Mouse (Mus musculus) mouse trophoblast stem cell (cell line): ENCODE results near the gene Slc17a9.

ENCODE experiments used
- in situ Hi-C, 2 experiments: fragments of 300-500 bp; cut with MseI, MboI; formaldehyde crosslinking; loops; 2 replicates in 1 of 2; 3 replicates in 1 of 2; pipeline ENCODE4 v1.15.1; 2025

Slc17a9 gene

GRCm38 (mm10) chr2:180724585-180725413, at the start of gene Slc17a9:
Gene Slc17a9, plus strand, starts transcription at chr2:180725263.
- in situ Hi-C loops, result no loop called here

- in situ Hi-C loops, result loop anchor here in 1 of 2 experiments (10.0 kb wide), 1 partner anchor 68 kb away; no protein-coding TSS in a partner anchor
Measured at GRCm38 (mm10) chr2:180676706-180677105, 48.4 kb upstream of the Slc17a9 start.

GRCm38 (mm10) chr2:180678609-180679140, 46.4 kb upstream of the Slc17a9 start:
- in situ Hi-C loops, result loop anchor here in 1 of 2 experiments (10.0 kb wide), 1 partner anchor 66 kb away; no protein-coding TSS in a partner anchor

- in situ Hi-C loops, result no loop called here
Measured at GRCm38 (mm10) chr2:180681225-180681624, 43.8 kb upstream of the Slc17a9 start.

GRCm38 (mm10) chr2:180683524-180683923, 41.5 kb upstream of the Slc17a9 start:
- in situ Hi-C loops, result no loop called here

- in situ Hi-C loops, result no loop called here
Measured at GRCm38 (mm10) chr2:180684031-180684430, 41.0 kb upstream of the Slc17a9 start.

GRCm38 (mm10) chr2:180689841-180690240, 35.2 kb upstream of the Slc17a9 start:
- in situ Hi-C loops, result no loop called here

GRCm38 (mm10) chr2:180692630-180693029, 32.4 kb upstream of the Slc17a9 start:
- in situ Hi-C loops, result no loop called here

GRCm38 (mm10) chr2:180695176-180695575, 29.9 kb upstream of the Slc17a9 start:
- in situ Hi-C loops, result no loop called here

- in situ Hi-C loops, result no loop called here
Measured at GRCm38 (mm10) chr2:180700457-180700856, 24.6 kb upstream of the Slc17a9 start.

- in situ Hi-C loops, result no loop called here
Measured at GRCm38 (mm10) chr2:180701053-180701766, 23.9 kb upstream of the Slc17a9 start.

- in situ Hi-C loops, result no loop called here
Measured at GRCm38 (mm10) chr2:180701767-180702621, 23.1 kb upstream of the Slc17a9 start.

- in situ Hi-C loops, result no loop called here
Measured at GRCm38 (mm10) chr2:180702701-180703149, 22.3 kb upstream of the Slc17a9 start.

GRCm38 (mm10) chr2:180703175-180703574, 21.9 kb upstream of the Slc17a9 start:
- in situ Hi-C loops, result no loop called here

GRCm38 (mm10) chr2:180703645-180704359, 21.3 kb upstream of the Slc17a9 start:
- in situ Hi-C loops, result no loop called here

- in situ Hi-C loops, result no loop called here
Measured at GRCm38 (mm10) chr2:180704591-180704990, 20.5 kb upstream of the Slc17a9 start.

- in situ Hi-C loops, result no loop called here
Measured at GRCm38 (mm10) chr2:180705066-180705465, 20.0 kb upstream of the Slc17a9 start.

- in situ Hi-C loops, result no loop called here
Measured at GRCm38 (mm10) chr2:180705975-180706374, 19.1 kb upstream of the Slc17a9 start.

- in situ Hi-C loops, result no loop called here
Measured at GRCm38 (mm10) chr2:180709023-180709922, 15.8 kb upstream of the Slc17a9 start.

- in situ Hi-C loops, result no loop called here
Measured at GRCm38 (mm10) chr2:180709923-180710272, 15.2 kb upstream of the Slc17a9 start, which contains the start of the genes Dido1 and Gid8. Gene Dido1, minus strand, starts transcription at chr2:180709999. Gene Gid8, plus strand, starts transcription at chr2:180710117.
